Mouse (Mus musculus) heart, adult 2 months (tissue): ENCODE results near the gene Nyap1. TPM values are rescaled to one million over a fixed set of nuclear protein-coding genes. Genes with fewer than 3 reads are reported as not detected.
A peak's percentile ranks its signal among the peaks of the same experiment; 100 is the strongest.
"Not testable (repeated sequence)": the region's sequence is repeated elsewhere in the genome, so short reads cannot be mapped to it uniquely, and the experiment has no call there.

Experiments used
- DNase-seq, 2 experiments: peaks; one replicate each; pipeline ENCODE4 v3.0.0; 2021
- H3K27ac ChIP-seq: fragments of 200-600 bp; 2 replicates; pipeline ENCODE4 v1.8.1; 2022
- H3K27me3 ChIP-seq: fragments of 200-500 bp; 2 replicates; pipeline ENCODE4 v1.6.1; 2012; ENCODE audit warnings: mild to moderate bottlenecking, low read length, inconsistent platforms, mixed read lengths; ENCODE audit not compliant: control insufficient read depth, insufficient read depth
- H3K36me3 ChIP-seq: fragments of 200-500 bp; 2 replicates; pipeline ENCODE4 v1.6.1; 2012; ENCODE audit warnings: low read length, inconsistent platforms; ENCODE audit not compliant: control insufficient read depth, insufficient read depth
- H3K4me1 ChIP-seq: fragments of 200-500 bp; 2 replicates; pipeline ENCODE4 v1.6.1; 2011; ENCODE audit warnings: low read length; ENCODE audit not compliant: control insufficient read depth, insufficient read depth
- H3K4me3 ChIP-seq: fragments of 200-600 bp; 2 replicates; pipeline ENCODE4 v1.8.1; 2022
- H3K79me2 ChIP-seq: fragments of 200-500 bp; replicated peaks from 2 replicates; pipeline ENCODE4 v1.6.1; 2012; ENCODE audit warnings: mild to moderate bottlenecking, inconsistent platforms, low read length, moderate library complexity, mixed read lengths; ENCODE audit not compliant: control insufficient read depth, insufficient read depth
- H3K9ac ChIP-seq: fragments of 200-500 bp; 2 replicates; pipeline ENCODE4 v1.6.1; 2012; ENCODE audit warnings: low read depth, mild to moderate bottlenecking, control low read depth, inconsistent platforms, low read length, mixed read lengths
- CTCF ChIP-seq: fragments of 200-600 bp; IDR thresholded peaks from 2 replicates; pipeline ENCODE4 v1.8.1; 2022; ENCODE audit warnings: antibody characterized with exemption, mild to moderate bottlenecking, moderate library complexity
- EP300 ChIP-seq: fragments of 200-500 bp; IDR thresholded peaks from 2 replicates; pipeline ENCODE4 v1.6.1; 2011; ENCODE audit warnings: low read depth, low read length, control low read depth; ENCODE audit not compliant: insufficient read depth
- POLR2A ChIP-seq: fragments of 200-500 bp; IDR thresholded peaks from 2 replicates; pipeline ENCODE4 v1.6.1; 2011; ENCODE audit warnings: mild to moderate bottlenecking, low read depth, low read length, control low read depth; ENCODE audit not compliant: insufficient read depth
- WGBS: fragments of 180-500 bp; shearing (Covaris S2); methylation state at CpG from one replicate; pipeline ENCODE4 v1.1.7; 2018; 5-methylcytosine and 5-hydroxymethylcytosine counted together
- intact Hi-C: fragments of 180-260 bp; cut with DNase I; formaldehyde crosslinking; loops from one replicate; pipeline ENCODE4 v1.15.1; 2025
- polyA plus RNA-seq: library from polyadenylated mRNA; depleted of rRNA; stranded (reverse); fragments of >200 nt; gene quantifications from 2 replicates; pipeline ENCODE4 v1.2.3, GENCODE M21; 2012
- total RNA-seq, 2 experiments: library from RNA; stranded (reverse); gene quantifications; 2 replicates each; pipeline ENCODE4 v1.2.3; 2021

The Nyap1 gene
- total and polyA plus RNA-seq, 3 experiments: 0.94 to 1.7 (median 1.2) TPM

DNA sequence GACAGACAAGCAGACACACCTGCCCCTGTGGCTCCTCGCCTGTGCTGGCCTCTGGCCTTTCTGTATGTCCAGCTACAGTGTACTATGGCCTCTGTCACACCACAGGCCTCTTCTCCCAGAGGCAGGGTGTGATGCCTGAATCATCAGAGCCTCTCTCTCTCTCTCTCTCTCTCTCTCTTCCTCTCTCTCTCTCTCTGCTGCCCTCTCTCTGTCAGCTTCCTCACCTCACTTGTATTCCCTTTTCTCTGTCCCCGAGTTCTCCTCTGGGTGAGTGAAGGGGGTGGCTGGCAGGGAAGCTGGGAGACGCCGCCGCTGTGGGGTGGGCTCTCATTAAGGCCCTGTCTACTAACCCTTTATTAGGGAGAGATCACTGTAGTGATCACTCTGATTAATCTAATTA lies 2.9 kb downstream of the Nyap1 start:
- no peaks in the 10 kb centered on the region for H3K79me2 ChIP-seq
- H3K27ac ChIP-seq: no peak overlapping the region
- WGBS: 56% methylated on average over 5 of the region's 5 CpGs
- H3K4me3 ChIP-seq: no peak overlapping the region
- DNase-seq: no peak
- H3K4me1 ChIP-seq: no peaks in the 10 kb centered on the region
- H3K27me3 ChIP-seq: no peaks in the 10 kb centered on the region
- TF ChIP-seq CTCF (peak; percentile 36), POLR2A (no peak)
- H3K36me3 ChIP-seq: no peaks in the 10 kb centered on the region
- H3K9ac ChIP-seq: no peak overlapping the region
- intact Hi-C loops: no loop called here

DNA sequence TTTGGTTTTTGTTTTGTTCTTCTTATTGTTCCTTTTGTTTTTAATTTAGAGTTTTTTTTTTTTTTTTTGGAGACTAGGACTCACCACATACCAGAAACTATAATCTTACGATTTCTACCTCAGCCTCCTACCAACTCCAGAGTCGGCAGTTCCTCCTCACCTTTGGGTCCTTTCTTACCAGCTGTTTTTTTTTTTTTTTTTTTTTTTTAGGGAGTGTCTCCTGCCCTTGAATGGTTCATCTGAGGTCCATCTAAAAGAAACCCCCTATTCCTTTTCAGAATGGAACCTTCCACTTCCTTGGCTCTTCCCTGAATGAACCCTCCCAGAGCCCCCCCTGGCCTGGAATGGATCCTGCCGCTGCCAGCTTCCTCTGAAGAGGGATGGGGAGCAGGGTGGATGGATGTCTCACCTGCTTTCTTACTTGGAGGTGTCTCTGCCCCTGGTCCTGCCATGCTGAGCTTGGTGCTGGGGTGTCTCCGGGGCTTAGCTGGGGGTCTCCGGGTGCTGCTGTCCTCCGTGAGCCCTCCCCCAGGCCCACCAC lies 3.9 kb downstream of the Nyap1 start:
- WGBS: 81% methylated on average over 6 of the region's 6 CpGs
- no peak for DNase-seq
- TF ChIP-seq CTCF (no peak), EP300 (no peak), POLR2A (no peak)
- Histone ChIP-seq H3K27ac (no peak overlapping the region), H3K79me2 (no peaks in the 10 kb centered on the region), H3K36me3 (no peaks in the 10 kb centered on the region), H3K4me1 (no peaks in the 10 kb centered on the region), H3K27me3 (no peaks in the 10 kb centered on the region), H3K9ac (no peak overlapping the region), H3K4me3 (no peak overlapping the region)
- intact Hi-C loops: no loop called here

DNA sequence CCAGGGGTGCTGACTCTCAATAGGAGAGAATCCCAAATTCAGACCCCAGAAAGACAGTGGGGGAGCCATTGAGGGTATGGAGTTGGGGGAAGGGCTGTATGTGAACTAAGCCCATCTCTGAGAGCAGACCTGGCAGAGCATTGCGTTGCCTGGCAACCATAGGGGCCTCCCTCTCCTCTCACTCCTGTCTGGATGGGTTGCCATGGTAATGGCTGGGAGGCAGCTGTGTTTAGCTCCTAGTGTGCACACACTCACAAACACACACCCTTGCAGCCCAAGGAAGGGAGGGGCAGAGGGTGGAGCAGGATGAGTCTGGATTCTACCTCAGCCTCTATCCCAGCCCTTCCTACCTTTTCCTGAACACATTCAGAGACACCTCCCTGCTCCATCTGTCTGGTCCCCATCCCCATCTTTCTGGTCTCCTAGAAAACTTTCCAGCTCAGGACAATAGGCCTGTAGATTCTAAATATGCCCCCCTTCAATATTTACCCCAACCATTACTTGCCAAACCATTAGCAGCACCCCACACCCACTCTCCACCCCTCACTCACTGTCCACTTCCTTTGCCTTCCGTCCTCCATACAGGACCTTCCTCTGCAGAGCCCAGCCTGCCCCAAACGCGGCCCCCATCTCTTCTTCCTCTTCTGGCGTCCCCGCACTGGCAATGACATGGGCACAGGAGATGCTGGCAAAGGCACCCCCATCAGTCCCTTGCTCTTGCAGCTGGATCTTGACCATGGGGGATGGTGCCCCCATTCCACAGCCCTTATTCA lies 6.9 kb downstream of the Nyap1 start:
- H3K9ac ChIP-seq: no peak overlapping the region
- H3K4me3 ChIP-seq: no peak overlapping the region
- no peaks in the 10 kb centered on the region for H3K79me2 ChIP-seq
- no peaks in the 10 kb centered on the region for H3K4me1 ChIP-seq
- intact Hi-C loops: no loop called here
- 72% methylated on average over 6 of the region's 6 CpGs for whole genome bisulfite sequencing
- H3K36me3 ChIP-seq: no peaks in the 10 kb centered on the region
- H3K27me3 ChIP-seq: no peaks in the 10 kb centered on the region
- TF ChIP-seq EP300 (no peak), CTCF (no peak), POLR2A (no peak)
- no peak overlapping the region for H3K27ac ChIP-seq
- DNase-seq: no peak

DNA sequence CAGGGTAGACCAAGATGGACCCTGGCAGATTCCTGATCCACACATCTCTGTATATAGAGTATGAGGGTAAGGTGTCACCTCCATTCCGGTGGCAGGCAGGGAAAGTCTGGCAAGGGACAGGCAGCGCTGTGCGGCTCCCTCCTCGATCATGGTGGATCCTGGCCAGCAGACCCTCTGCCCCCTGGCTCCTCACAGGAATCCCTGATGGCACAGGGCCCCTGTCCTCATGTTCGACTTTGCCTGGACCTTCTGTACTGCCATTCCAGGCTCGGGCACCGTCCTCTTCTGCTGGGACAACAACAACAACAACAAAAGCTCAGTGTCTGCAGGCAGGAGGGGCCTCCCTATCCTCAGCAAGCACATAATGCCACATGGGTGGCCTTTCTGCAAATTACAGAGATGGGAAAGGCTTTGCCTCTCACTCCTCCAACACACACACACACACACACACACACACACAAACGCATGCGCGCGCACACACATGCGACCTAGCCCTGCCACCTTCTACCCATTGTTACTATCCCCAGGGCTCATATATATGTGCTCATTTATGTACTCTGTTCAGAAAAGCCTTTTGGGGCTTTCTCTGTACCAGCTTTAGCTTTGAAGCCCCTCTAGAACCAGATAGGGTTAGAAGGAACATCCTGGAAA lies 7.6 kb downstream of the Nyap1 start:
- Histone ChIP-seq H3K27me3 (no peaks in the 10 kb centered on the region), H3K4me1 (no peaks in the 10 kb centered on the region), H3K9ac (no peak overlapping the region), H3K27ac (no peak overlapping the region), H3K79me2 (no peaks in the 10 kb centered on the region), H3K36me3 (no peaks in the 10 kb centered on the region), H3K4me3 (no peak overlapping the region)
- DNase-seq: no peak
- intact Hi-C loops: no loop called here
- 90% methylated on average over 12 of the region's 12 CpGs for WGBS
- no peak for TF ChIP-seq CTCF
- no peak for TF ChIP-seq EP300
- no peak for TF ChIP-seq POLR2A

DNA sequence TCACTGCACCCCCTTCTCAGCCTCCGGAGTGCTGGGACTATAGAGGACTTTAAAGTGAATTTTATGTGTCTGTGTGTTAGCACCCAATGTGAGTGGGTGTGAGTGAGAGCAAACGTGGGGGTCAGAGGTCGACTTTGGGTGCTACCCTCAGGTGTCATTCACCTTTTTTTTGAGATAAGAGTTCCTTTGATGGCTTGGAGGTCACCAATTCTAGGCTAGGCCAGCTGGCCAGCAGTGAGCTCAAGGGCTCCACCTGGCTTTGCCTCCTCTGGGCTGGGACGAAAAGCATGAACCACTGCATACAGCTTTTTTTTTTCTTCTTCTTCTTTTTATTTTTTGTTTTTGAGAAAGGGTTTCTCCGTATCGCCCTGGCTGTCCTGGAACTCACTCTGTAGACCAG lies 14.6 kb downstream of the Nyap1 start:
- Histone ChIP-seq H3K27ac (no peak overlapping the region), H3K9ac (no peak overlapping the region), H3K4me3 (no peak overlapping the region), H3K79me2 (no peaks in the 10 kb centered on the region), H3K27me3 (no peaks in the 10 kb centered on the region; the same call in 1 of the 2 replicates), H3K36me3 (no peaks in the 10 kb centered on the region), H3K4me1 (no peaks in the 10 kb centered on the region)
- no peak for DNase-seq
- TF ChIP-seq CTCF: peak; percentile 36
- TF ChIP-seq EP300: no peak
- intact Hi-C loops: no loop called here
- 62% methylated on average over 6 of the region's 6 CpGs for WGBS

DNA sequence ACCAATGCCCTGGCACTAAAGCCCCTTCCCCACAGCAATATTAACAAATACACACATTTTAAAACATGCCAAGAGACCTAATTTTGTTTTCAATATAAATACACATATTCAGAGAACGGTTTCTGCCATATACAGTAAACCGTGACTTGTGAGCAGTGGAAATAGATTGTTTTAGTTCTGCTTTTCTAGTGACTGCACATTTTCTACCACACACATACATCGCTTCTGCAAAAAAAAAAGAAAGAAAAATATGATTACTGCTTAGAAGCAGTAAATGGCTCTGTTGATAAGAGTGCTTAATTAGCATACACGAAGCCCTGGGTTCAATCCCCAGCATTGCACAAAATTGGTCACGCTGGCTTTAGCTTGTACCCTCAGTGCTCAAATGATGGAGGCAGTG lies 17.6 kb downstream of the Nyap1 start:
- H3K4me3 ChIP-seq: no peak overlapping the region
- no peaks in the 10 kb centered on the region; the same call in 1 of the 2 replicates for H3K36me3 ChIP-seq
- no peaks in the 10 kb centered on the region; the same call in 1 of the 2 replicates for H3K27me3 ChIP-seq
- intact Hi-C loops: no loop called here
- 79% methylated on average over 5 of the region's 5 CpGs for WGBS
- no peaks in the 10 kb centered on the region for H3K79me2 ChIP-seq
- DNase-seq: no peak
- TF ChIP-seq POLR2A (no peak), EP300 (no peak), CTCF (no peak)
- peaks cover 4% of the 10 kb centered on the region for H3K4me1 ChIP-seq
- H3K9ac ChIP-seq: no peak overlapping the region
- no peak overlapping the region for H3K27ac ChIP-seq

DNA sequence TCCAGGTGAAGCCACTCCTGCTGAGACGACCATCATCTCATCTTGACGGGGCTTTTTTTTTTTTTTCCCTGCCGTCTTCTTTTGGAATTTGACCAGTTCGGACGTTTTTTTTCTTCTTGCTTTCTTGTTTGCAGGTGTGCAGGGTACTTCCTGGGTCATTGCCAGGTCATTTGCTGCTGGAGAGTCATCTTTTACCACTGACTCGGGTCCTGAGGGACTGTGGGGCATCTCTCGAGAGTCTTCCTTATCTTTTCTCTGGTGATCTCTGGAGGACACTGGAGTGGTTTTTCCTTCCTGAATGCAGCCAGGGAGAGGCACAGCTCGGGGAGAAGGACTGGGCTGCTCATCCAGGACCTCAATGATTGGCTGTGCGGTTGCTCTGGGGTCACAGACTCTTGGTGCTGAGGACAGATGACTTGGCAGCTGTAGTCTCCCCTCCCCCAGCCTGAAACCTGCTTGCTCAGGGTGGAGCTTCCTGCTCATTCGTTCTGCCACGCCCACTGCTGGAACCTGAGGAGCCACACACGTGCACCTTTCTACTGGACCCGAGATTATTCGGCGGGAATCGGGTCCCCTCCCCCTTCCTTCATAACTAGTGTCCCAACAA lies 20.7 kb downstream of the Nyap1 start:
- 17% methylated on average over 11 of the region's 16 CpGs for WGBS
- H3K36me3 ChIP-seq, H3K79me2 ChIP-seq, H3K4me1 ChIP-seq, H3K27ac ChIP-seq, H3K4me3 ChIP-seq, H3K27me3 ChIP-seq, H3K9ac ChIP-seq, intact Hi-C loops: not testable (repeated sequence)
- peak in 1 of 2 experiments; percentile 41 for DNase-seq
